Mouse (Mus musculus) lung, postnatal 4 days (tissue): ENCODE data around the gene 1810043G02Rik.
"Not testable (repeated sequence)": the region's sequence is repeated elsewhere in the genome, so short reads cannot be mapped to it uniquely, and the experiment has no call there.

ENCODE experiments used
- DNase-seq, 2 experiments: peaks; one replicate each; pipeline ENCODE4 v3.0.0; 2021

Gene 1810043G02Rik

DNA sequence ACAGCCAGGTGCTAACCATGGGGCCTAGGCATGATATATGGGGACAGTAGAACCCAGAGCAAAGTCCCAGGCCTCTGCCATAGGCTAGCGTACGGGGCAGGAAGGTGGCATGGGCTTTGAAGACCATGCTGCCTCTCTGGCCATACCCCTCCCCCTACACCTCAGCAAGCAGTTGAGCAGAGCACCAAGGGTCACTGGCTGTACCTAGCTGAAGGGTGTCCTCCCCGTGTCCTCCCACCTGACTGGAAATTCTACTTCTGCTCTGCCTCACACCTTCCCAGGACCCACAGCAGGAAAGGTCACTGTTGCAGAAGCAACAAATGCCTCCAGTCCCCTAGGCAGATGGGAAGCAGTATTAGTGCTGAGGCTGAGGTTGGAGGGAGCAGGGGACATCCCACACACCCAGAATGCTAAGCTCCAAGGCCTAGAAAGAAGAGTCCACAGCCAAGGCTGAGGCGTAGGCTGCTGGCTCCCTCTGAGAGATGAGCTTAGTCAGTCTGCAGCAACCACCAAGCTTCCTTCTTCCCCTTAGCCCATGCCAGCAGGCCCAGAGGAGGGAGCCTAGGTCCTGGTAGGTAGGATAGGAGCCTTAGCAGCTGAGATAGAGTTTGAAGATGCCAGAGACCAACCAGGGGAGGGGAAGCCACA lies 27.6 kb downstream of the 1810043G02Rik start:
- DNase-seq: no peak

DNA sequence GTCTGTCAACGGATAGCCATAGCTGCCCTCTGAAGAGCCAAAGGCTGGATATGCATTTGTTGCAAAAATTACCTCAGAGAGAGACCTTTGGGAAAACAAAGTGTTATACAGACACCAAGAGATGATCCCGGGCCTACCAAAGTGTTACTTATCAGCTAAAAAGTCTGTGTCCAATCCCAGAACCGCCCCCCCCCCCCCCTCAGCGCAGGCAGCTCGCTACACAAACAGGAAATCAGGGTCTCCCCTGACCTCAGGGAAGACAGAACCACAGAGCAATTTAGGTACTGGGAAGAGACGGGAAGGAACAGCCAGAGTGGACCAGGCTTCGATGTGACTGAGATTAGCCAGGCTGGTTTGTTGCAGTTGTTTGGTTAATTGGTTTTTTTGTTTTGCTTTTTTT lies 28.9 kb downstream of the 1810043G02Rik start:
- no peak for DNase-seq

DNA sequence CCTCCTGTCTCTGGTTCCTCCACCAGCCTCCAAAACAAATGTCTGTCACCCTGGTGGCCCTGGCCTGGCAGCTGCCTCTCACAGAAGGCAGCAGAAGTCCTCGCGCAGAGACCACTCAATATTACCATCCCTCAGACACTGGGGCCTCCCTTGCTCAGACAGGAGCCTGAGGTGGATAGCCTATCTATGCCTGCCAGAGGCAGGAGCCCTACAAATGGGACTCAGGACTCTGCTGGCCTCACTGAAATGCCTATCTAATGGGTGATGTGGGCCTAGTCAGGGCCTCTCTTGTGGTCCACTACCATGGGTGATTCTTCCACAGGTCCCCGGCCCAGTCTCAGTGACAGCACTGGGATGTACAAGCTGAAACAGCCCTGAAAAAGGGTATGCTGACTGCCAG lies 29.8 kb downstream of the 1810043G02Rik start:
- peak in 1 of 2 experiments; percentile 20 for DNase-seq

DNA sequence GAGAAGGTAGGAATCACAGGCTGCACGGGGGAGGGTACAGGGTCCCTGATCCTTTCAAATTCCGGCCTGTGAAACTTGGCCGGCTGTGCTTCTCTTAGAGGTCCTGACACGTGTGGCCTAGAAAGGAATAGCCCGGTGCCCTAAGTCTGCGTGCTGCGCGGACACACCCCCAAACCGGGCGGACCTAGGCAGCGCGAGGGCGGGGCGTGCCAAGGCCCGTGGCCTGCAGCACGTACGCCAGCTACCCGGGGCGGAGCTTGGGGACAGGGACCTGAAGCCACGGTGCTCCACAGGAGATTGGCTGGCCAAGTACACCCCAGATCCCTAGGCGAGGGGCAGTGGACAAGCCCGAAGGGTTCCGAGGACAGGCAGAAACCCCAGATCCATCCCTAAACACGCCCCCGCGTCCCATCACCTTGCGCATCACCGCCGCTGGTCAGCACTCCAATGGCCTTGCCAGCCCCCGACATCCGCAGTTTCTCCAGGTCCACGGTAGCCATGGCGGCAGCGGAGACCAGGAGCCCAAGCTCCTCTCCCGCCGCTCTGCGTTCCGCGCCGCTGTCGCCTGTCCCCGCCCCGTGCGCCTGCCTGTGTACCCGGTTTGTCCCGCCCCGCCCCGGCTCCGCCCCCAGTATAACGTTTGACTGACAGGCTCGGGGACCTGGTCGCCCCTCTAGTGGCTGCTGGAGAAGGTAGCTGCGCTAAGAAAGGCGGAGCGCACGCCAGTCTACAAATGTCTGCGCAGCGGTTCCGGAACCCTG lies 31.0 kb downstream of the 1810043G02Rik start:
- peak; percentile 96 to 98 for DNase-seq

DNA sequence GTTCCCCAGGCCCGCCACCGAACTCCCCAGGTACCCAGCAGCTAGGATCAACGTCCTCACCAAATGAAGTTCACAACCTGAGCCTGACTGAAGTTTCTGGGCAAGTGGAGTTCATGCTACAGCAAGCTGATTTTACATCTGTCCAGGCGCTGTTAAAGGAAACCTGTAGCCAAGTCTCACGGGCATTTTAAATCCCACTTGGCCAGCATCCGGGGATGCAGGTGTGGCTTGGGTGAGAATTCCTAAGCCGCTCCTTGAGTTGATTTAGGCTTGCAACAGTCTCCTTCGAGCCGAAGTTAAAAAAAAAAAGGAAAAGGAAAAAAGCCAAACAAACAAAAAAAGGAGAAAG lies 31.6 kb downstream of the 1810043G02Rik start, which contains the start of gene Pfkl:
Gene Pfkl (minus strand): TSS at position 139 of the 349 bp plus-strand sequence.
- no peak for DNase-seq

DNA sequence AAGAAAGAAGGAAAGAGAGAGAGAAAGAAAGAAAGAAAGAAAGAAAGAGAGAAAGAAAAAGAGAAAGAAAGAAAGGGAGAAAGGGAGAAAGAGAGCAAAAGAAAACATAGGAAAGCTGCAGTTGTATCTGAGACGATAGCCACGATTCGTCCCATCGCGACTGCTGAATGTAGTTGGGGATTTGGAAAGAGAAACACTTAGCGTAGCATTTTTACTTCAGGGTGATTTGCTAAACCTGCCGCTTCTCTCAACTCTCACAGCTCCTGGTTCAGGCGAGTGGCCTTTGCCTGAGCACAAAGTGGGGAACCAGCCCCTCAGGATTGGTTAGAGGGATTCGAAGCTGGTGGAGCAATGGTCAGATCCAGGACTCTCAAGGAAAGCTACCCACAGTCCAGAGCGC lies 32.0 kb downstream of the 1810043G02Rik start:
- DNase-seq: no peak

DNA sequence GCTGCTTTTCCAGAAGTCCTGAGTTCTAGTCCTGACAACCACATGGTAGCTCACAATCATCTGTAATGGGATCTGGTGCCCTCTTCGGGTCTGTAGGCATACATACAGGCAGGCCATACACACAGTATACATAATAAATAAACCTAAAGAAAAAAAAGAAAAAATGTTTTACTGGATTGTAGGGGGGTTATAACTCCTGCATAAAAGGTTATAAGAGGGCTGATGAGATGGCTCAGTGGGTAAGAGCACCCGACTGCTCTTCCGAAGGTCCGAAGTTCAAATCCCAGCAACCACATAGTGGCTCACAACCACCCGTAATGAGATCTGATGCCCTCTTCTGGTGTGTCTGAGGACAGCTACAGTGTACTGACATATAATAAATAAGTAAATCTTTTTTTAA lies 32.8 kb downstream of the 1810043G02Rik start:
- not testable (repeated sequence) for DNase-seq

DNA sequence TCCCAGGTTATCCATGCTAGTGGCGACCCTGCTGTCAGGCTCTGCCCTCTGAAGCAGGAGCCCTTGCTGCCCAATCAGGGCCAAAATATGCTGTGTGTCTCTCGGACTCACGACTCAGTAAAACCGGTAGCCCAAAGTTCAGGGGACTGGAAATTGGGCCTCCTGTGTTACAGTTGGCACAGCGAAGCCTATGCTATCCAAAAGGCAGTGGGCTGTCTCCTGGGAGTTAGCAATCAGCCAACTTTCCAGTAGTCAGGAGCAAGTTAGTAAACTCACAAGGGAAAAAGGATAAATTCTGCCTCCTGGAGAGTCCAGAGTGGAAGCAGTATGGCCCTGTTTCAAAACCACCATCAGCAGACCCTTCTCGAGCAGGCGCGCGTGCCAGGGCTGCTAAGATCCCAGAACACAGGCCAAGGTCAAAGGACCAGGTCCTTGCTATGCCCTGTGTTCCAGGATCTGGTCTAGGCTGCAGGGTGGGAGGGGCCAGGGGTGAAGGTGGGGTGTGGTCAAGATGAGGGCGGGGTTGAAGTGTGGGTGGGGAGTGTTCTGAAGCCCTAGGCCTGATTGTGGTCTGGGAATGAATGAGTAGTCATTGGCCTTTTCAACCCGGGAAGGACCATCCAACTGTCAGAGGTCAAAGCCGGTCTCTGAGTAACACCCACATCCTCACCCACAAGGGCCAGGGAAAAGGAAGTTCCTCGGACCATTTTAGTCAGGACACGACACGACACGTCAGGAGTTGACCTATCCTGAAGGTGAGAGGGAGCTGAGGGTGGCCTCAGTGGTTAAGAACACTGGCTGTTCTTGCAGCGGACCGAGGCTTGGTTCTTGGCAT lies 34.6 kb downstream of the 1810043G02Rik start:
- no peak for DNase-seq

DNA sequence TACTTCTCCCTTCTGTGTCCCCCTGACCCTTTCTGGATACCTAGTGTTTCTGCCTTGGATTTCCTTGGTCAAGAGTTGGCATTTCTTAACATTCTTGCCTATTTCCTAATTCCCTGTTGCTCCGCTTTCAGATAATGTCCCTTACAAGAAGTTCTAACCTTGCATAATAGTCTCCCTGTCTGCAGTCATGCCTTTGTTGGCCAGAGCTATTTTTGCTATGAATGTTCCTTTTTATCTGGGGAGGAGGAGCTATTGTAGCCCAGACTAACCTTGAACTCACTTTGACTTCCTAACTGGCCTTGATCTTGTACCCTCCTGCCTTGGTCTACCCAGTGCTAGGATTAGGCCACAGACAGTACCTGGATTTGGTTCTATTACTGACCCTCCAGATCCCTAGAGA lies 37.2 kb downstream of the 1810043G02Rik start:
- no peak for DNase-seq

DNA sequence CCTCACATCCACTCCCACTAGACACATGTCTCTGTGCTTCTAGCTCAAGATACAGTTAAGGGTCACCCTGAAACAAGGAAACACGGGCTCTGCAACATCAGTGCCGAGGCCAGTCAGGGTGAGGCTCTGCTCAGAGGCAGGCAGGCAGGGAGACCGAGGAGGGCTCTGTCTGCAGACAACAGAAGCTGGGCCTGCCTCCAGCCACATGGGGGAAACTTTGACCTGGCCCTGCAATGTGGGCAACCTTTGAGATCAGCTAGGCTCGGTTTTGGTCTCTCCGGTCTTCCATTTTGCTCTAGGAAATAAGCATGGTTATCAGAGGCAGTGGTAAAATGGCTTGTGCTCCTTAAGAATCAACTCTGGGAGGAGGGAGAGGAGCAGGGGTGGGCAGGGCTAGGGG lies 38.0 kb downstream of the 1810043G02Rik start:
- DNase-seq: no peak

DNA sequence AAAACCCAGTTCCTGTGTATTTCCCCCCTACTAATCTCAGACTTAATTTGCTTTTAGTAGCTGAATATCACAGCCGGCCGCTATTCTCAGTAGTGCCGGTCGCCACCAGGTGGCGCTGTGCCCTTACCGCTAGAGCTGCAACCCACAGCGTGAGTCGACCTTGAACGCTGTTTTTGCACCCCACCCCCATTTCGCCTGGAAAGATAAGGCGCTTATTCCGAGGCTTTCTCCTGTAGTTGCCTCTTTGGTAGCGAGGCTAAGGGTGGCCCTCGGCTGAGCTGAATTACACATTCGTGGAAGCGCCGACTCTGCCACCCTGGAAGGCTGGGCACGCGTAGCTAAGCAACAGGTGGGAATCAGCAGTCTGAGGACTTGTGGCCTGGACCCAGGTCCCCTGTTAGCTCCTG lies 40.5 kb downstream of the 1810043G02Rik start:
- peak; percentile 66 to 79 for DNase-seq

DNA sequence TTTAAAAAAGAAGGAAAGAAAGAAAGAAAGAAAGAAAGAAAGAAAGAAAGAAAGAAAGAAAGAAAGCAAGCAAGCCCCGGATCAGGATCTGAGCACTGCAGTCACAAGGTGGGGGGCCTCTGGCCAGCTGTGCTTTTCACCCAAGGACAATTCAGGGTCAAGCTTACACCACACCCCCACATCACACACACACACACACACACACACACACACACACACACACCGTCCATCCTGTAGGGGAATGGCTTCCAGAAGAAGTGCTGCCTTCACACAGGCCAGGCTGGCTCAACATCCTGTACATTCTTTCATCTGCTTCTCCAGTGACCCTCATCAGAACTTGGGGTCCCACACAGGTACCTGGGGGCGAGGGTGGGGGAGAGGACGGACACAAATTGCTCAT lies 41.0 kb downstream of the 1810043G02Rik start:
- DNase-seq: no peak

DNA sequence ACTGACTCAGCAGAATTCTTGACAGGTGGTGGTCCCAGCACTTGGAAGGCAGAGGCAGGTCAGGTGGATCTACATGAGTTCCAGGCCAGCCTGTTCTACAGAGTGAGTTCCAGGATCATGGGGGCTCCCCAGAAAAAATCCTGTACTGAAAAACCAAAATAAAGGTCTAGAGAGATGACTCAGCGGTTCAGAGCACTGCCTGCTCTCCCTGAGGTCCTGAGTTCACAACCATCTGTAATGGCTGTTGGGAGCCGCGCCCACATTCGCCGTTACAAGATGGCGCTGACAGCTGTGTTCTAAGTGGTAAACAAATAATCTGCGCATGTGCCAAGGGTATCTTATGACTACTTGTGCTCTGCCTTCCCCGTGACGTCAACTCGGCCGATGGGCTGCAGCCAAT lies 41.7 kb downstream of the 1810043G02Rik start:
- DNase-seq: not testable (repeated sequence)

DNA sequence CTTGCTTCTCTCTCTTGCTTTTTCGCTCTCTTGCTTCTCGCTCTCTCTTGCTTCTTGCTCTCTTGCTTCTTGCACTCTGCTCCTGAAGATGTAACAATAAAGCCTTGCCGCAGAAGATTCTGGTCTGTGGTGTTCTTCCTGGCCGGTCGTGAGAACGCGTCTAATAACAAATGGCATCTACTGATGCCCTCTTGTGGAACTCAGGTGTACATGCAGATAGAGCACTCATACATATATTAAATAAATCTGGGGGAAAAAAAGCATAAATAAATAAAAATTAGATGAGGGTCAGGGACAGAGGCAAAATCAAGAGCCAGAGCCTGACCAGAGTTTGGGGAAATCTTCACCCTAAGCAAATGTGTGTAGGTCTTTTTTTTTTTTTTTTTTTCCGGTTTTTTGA lies 47.1 kb downstream of the 1810043G02Rik start:
- not testable (repeated sequence) for DNase-seq

DNA sequence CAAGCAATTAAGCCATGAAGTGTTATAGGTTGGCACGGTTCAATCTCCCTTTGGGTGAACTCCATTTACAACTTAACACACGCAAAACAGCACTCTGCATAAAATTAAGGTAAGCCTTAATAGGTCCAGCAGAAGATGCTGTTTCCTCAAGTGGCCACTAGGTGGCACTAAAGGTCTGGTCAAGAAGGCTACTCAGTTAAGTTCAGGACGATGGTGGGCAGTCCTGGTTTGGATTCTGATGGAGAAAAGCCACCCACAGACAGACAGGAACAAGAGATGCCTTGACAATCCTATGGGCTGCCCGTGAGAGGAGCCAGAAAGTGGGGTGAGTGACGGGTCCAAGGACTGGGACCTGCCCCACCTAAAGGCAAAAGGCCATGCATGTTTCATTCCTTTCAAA lies 49.8 kb downstream of the 1810043G02Rik start:
- DNase-seq: peak; percentile 37 to 78

DNA sequence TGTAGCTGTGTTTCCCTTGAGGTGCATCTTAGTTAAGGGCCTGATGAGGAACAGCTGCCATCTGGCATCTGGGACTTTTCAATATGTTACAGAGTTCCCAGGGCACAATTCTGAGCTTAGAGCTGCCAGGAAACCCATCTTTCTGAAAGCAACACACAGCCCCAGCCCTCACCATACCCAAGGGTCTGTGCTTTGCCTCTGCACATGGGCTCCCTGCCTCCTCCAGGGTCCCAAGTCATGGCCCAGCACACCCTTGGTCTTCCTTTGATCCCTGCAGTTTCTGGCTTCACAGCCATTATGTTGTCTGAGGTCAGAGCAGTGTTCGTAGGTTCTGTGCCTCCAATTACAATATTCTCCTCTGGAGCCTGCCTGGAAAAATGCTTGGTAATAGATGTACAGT lies 50.8 kb downstream of the 1810043G02Rik start:
- no peak for DNase-seq

DNA sequence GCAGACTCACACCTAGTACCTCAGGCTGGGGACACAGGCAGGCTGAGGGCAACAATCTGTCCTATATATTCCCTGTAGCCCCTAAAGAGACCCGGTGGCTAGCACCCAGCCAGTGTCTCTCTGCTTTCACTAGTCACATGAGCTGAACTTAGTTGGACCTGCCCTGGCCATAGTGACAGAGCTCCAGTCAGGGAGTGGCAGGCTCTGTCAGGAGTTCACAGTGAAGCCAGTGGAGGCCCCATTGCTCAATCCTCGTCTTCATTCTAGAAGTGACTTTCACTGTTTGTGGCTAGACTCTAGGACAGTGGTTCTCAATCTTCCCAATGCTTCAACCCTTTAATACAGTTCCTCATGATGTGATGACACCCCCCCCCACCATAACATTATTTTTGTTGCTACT lies 53.7 kb downstream of the 1810043G02Rik start:
- DNase-seq: no peak
